Mouse (Mus musculus): ENCODE measurements around the gene H2al1h. TPM values are rescaled to one million over a fixed set of nuclear protein-coding genes. Genes with fewer than 3 reads are reported as not detected.

H2al1h gene
- total RNA-seq, 2 experiments from 2014 or later: not detected

Other genes with a start within 250 kb of the H2al1h start
- not detected for gene H2al1a, start 22.2 kb upstream of the H2al1h start, total RNA-seq (2021)
- gene H2al1b, start 19.1 kb upstream of the H2al1h start, total RNA-seq (2021): not detected
- not detected for gene H2al1c, start 15.8 kb upstream of the H2al1h start, total RNA-seq (2021)
- not detected for gene H2al1d, start 12.7 kb upstream of the H2al1h start, total RNA-seq (2021)
- not detected for gene H2al1e, start 9.6 kb upstream of the H2al1h start, total RNA-seq (2021)
- not detected for gene H2al1f, start 6.3 kb upstream of the H2al1h start, total RNA-seq (2021)
- not detected for gene H2al1g, start 3.2 kb upstream of the H2al1h start, total RNA-seq (2021)
- gene H2al1i, start 3.2 kb downstream of the H2al1h start, total RNA-seq (2021): not detected
- gene H2al1j, start 6.3 kb downstream of the H2al1h start, total RNA-seq (2021): not detected